Mouse (Mus musculus) testis, adult 2 months (tissue): ENCODE data around the gene Trim80. TPM values are rescaled to one million over a fixed set of nuclear protein-coding genes. Genes with fewer than 3 reads are reported as not detected.

Source experiments
- H3K27ac ChIP-seq: fragments of 200-500 bp; 2 replicates; pipeline ENCODE4 v1.5.1; 2012; ENCODE audit warnings: low read depth, low read length; ENCODE audit not compliant: control insufficient read depth, insufficient read depth
- H3K27me3 ChIP-seq: fragments of 200-500 bp; 2 replicates; pipeline ENCODE4 v1.6.1; 2012; ENCODE audit warnings: mild to moderate bottlenecking, low read length, moderate library complexity; ENCODE audit not compliant: control insufficient read depth, insufficient read depth
- H3K36me3 ChIP-seq: fragments of 200-500 bp; 2 replicates; pipeline ENCODE4 v1.6.1; 2012; ENCODE audit warnings: mild to moderate bottlenecking, low read length; ENCODE audit not compliant: control insufficient read depth, insufficient read depth
- H3K4me1 ChIP-seq: fragments of 200-500 bp; 2 replicates; pipeline ENCODE4 v1.6.1; 2012; ENCODE audit warnings: low read length; ENCODE audit not compliant: control insufficient read depth, insufficient read depth
- H3K4me3 ChIP-seq: fragments of 200-500 bp; 2 replicates; pipeline ENCODE4 v1.5.1; 2012; ENCODE audit warnings: low read depth, mild to moderate bottlenecking, low read length, moderate library complexity, mixed read lengths; ENCODE audit not compliant: control insufficient read depth
- CTCF ChIP-seq: fragments of 200-500 bp; IDR thresholded peaks from 2 replicates; pipeline ENCODE4 v1.5.1; 2012; ENCODE audit warnings: low read depth, mild to moderate bottlenecking, inconsistent platforms, low read length, moderate library complexity; ENCODE audit not compliant: control insufficient read depth, insufficient read depth, insufficient replicate concordance
- POLR2A ChIP-seq: fragments of 200-500 bp; IDR thresholded peaks from 2 replicates; pipeline ENCODE4 v1.6.1; 2012; ENCODE audit warnings: low read depth, mild to moderate bottlenecking, inconsistent platforms, low read length, moderate library complexity; ENCODE audit not compliant: control insufficient read depth
- polyA plus RNA-seq: library from polyadenylated mRNA; depleted of rRNA; stranded (reverse); fragments of >200 nt; gene quantifications from 2 replicates; pipeline ENCODE4 v1.2.3, GENCODE M21; 2012; rRNA removed

Trim80 gene
- 307 and 344 TPM in 2 replicates for polyA plus RNA-seq

DNA sequence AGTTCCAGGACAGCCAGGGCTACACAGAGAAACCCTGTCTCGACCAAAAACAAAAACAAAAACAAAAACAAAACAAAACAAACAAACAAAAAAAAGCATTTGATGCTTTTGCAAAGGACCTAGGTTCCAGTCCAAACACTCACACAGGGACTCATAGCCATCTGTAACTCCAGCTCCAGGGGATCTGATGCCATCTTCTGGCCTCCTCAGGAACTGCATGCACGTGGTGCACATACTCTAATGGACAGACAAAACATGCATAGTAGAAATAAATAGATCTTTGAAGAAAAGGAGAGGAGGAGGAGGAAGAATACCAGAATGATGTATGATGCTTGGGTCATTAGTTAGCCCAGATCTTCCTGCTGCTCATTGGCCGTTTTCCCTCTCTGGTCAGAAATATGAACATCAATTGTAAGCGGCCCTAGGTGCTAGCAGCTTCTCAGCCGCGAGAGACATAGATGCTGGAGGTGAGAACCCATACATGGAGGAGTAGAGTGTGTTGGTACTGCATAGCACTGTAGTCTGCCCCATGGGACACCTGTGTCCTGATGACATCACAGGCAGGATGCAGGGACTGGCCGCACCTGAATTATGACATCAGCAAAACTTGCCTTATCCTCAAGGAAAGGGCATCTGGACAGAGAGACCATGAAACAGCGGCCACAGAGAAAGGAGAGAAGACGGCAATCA lies at the start of gene Trim80:
Gene Trim80, plus strand, starts transcription at position 640 of the 690 bp plus-strand sequence.
- peak; percentile 61; the same call in 1 of the 2 replicates for TF ChIP-seq POLR2A
- TF ChIP-seq CTCF, result peak; percentile 58; the same call in 1 of the 2 replicates
- H3K27me3 ChIP-seq, result no peaks in the 10 kb centered on the region
- peaks cover 15% of the 10 kb centered on the region for H3K4me1 ChIP-seq
- peak within 1 kb of the TSS; percentile 51 for H3K27ac ChIP-seq
- peak within 1 kb of the TSS; percentile 88 for H3K4me3 ChIP-seq
- H3K36me3 ChIP-seq, result no peaks in the 10 kb centered on the region

DNA sequence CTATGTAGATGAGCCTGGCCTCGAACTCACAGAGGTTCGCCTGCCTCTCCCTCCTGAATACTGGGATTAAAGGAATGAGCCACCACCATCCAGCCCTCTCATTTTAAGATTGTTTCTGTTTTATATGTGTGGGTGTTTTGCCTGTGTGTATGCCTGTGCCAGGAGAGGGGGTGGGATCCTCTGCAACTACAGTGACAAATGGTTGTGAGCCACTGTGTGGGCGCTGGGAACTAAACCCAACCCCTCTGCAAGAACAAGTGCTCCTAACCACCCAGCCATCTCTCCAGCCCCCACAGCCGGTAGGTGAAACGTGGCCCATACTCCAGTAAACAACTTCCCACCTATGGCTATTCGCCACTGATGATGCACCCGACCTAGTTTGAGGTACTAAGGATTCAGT lies 49.0 kb upstream of the Trim80 start:
- TF ChIP-seq POLR2A, result no peak
- no peak for TF ChIP-seq CTCF
- Histone ChIP-seq H3K27ac (no peak overlapping the region), H3K36me3 (no peaks in the 10 kb centered on the region), H3K27me3 (no peaks in the 10 kb centered on the region), H3K4me3 (no peak overlapping the region), H3K4me1 (peaks cover 9% of the 10 kb centered on the region)

DNA sequence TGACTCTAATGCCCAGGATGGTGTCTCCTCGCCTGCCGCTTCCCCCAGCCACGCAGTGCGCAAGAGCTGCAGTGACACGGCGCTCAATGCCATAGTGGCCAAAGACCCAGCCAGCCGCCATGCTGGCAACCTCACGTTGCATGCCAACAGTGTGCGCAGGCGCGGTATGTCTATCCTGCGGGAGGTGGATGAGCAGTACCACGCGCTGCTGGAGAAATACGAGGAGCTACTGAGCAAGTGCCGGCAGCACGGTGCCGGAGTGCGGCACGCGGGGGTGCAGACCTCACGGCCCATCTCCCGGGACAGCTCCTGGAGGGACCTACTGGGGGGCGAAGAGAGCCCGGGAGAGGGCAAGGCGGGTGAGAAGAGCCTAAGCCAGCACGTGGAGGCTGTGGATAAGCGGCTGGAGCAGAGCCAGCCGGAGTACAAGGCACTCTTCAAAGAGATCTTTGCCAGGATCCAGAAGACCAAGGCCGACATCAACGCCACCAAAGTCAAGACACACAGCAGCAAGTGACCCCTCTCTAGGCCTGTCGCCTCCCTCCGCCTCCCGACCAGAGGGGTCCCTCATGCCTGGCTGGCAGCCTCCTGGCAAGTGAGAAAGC lies 46.5 kb upstream of the Trim80 start:
- Histone ChIP-seq H3K27ac (no peak overlapping the region), H3K4me3 (peak overlapping the region; percentile 61), H3K27me3 (no peaks in the 10 kb centered on the region), H3K36me3 (no peaks in the 10 kb centered on the region), H3K4me1 (peaks cover 9% of the 10 kb centered on the region)
- TF ChIP-seq CTCF, result no peak
- no peak; the same call in 1 of the 2 replicates for TF ChIP-seq POLR2A

DNA sequence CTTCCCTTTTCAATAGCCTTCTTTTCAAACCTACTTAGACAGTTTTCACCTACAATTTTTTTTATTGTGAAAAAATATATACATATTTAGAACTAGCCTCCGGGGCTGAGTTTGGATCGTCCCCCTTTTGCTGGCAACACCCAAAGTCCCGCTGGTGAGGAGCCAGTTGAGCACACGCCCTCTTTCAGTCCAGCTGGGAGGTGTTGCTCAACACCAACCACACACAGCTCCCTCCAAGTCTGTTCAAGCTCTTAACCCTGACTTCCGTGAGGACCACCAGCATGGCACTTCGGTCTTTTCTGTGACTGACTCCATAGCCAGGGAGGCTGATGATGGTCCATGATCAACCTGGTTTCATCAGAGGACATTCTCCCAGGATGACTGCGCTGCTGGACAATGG lies 42.3 kb upstream of the Trim80 start:
- Histone ChIP-seq H3K27ac (no peak overlapping the region), H3K36me3 (no peaks in the 10 kb centered on the region), H3K27me3 (no peaks in the 10 kb centered on the region), H3K4me1 (peaks cover 15% of the 10 kb centered on the region), H3K4me3 (no peak overlapping the region)
- TF ChIP-seq CTCF (no peak), POLR2A (no peak)

DNA sequence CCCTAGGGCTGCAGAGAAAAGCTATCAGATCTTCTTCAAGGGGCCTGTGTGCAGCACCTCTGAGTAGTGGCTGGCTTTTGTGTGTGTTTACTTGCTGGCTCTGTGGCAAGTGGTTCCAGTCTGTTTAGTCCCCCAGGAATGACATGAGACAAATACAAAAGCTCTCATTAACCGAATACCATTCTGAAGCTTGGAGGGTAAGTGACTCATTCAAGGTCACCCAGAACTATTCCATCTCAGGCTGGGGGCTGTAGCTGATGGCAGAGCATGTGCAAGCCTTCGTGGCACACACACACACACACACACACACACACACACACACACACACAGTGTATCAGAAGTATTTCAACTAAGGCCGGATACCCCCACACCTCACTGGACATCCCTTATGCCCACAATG lies 40.2 kb upstream of the Trim80 start:
- Histone ChIP-seq H3K4me1 (peaks cover 12% of the 10 kb centered on the region), H3K36me3 (no peaks in the 10 kb centered on the region), H3K27ac (no peak overlapping the region), H3K4me3 (no peak overlapping the region), H3K27me3 (no peaks in the 10 kb centered on the region)
- TF ChIP-seq POLR2A (no peak), CTCF (no peak)

DNA sequence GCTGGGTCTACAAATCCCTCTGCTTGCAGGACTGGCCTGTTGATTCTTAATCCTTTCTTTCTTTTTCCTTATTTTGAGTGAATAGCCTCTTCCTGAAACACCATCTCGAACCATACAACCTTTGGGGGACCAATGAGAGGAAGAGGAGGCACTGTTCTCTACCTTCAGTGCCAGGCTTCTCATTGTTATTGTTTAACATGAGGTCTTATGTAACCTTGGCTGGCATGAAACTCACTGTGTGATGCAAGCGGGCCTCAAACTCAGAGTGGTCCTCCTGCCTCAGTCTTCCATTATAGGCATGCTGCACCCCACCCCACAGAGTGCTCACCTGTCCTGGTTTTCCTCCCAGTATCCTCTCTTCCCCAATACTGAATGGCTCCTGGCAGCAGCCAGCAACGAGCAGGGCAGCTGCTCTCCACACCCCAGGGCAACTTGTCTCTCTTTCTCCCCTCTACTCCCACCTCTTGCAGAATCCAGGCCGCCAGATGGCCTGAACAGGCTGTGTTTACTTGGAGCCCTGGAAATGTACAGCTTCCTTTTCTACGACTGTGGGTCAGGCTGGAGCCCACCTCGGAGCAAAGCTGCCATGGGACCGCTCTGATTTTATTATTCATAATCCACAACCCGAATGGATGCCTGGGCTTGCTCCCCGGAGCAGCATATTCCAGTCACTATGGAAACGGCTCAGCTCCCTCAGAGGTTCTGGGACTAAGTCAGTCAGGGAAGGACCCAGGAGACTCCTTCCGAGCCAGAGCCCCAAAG lies 39.5 kb upstream of the Trim80 start:
- no peaks in the 10 kb centered on the region for H3K27me3 ChIP-seq
- no peaks in the 10 kb centered on the region for H3K36me3 ChIP-seq
- TF ChIP-seq CTCF, result no peak
- H3K27ac ChIP-seq, result no peak overlapping the region
- no peak overlapping the region for H3K4me3 ChIP-seq
- H3K4me1 ChIP-seq, result peaks cover 16% of the 10 kb centered on the region
